Mouse (Mus musculus) T-helper 2 cell (primary cell): ENCODE measurements around the gene Ankdd1a.

Experiments
- in situ Hi-C: fragments of 300-600 bp; cut with MboI, MseI; formaldehyde crosslinking; loops from one replicate; pipeline ENCODE4 v1.15.1; 2025; ENCODE audit warnings: high pct_unique_total_duplicates

The Ankdd1a gene

GRCm38 (mm10) chr9:65545635-65546412 lies 25.8 kb upstream of the Ankdd1a start:
- in situ Hi-C loops: no loop called here

DNA sequence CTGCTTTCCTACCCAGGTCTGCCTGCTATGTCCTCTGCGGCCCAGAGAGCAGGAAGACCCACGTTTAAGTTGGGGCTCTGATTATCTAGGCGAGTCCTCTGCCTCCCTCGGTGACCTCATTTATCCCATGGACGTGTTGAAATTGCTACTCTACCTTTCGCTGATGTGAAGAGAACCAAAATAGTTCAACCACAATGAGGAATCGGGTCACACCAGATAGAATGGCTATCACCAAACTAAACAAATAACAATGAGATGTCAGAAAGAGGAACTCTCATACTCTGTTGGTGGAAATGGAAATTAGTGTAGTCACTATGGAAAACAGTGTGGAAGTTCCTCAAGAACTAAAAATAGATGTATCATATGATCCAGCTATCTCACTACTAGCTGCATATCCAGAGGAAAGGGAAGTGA lies 22.1 kb upstream of the Ankdd1a start:
- in situ Hi-C loops: loop anchor here (5.0 kb wide), 1 partner anchor 35 kb away; no protein-coding TSS in a partner anchor

DNA sequence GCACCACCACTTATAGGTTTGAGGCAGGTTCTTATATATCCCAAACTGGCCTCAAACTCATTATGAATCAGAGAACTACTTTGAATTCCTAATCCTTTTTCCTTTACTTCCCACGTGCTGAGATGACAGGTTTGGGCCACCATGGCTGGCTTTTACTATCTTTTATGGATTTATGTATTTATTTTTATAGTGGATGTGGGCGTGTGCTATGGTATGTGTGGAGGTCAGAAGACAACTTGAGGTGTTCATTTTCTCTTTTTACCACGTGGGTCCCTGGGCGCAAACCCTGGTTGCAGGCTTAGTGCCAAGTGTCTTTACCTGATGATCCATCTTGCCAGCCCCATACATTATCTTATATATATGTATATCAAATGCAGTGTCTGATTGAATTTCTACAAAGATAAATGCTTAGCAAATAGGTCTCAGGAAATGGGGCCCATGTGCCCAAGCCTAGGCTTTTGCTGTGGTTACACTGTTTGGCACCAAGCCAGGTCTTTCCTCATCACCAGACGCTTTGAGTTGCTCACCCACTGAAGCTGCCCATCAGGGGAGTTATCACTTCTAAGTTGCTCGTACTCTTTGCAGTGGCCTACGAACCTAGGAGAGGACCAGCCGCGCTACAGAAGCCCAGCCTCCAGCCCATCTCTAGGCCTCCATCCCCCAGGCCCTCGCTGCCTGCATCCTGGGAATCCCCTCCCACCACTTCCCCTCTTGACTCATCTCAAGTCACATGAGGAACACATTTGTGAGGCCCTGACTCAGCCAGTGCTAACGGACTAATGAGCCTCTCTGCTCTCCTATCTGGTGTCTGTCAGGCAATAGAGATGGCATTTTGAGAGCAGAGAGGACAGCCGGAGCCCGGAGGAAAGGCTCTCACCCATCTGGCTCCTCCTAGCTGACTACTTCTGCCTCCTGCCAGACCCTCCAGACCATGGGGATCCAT lies 21.4 kb upstream of the Ankdd1a start:
- in situ Hi-C loops: loop anchor here (5.0 kb wide), 1 partner anchor 36 kb away; no protein-coding TSS in a partner anchor

- in situ Hi-C loops: loop anchor here (5.0 kb wide), 1 partner anchor 38 kb away; no protein-coding TSS in a partner anchor
These were observed 19.7 kb upstream of the Ankdd1a start for GRCm38 (mm10) chr9:65539697-65540096.

DNA sequence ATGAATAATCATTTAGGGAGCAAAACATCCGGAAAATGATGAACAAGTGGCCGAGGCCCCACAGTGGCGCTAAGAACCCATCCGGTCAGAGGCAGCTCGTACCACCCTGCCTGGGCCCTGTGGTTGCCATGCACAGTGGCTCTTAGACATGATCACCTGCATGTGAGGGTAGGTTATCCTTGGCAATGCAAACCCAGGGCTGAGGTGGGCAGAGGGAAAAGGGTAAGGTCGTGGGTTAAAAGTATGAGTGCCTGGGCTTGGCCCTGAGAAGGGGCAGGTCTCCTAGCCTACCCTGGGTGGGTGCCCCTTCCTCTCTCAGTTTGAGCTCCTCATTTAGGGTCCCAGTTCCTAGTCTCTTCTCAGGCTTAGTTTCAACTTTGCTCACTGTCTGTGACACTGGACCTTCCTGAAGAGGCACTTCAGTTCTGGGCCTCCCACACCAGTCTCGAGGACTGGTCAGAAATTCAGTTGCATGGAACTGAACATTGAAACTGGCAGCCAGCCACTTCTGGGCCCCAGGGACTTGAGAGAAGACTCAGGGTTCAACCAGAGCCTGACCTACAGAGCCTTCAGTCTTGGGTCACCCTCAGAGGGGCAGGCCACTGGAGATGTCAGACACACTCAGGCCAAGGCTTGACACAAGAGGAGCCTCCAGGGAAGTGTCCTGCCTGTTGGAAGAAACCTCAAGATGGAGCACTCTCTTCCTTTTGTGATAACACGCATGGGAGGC lies 18.1 kb upstream of the Ankdd1a start:
- in situ Hi-C loops: no loop called here

DNA sequence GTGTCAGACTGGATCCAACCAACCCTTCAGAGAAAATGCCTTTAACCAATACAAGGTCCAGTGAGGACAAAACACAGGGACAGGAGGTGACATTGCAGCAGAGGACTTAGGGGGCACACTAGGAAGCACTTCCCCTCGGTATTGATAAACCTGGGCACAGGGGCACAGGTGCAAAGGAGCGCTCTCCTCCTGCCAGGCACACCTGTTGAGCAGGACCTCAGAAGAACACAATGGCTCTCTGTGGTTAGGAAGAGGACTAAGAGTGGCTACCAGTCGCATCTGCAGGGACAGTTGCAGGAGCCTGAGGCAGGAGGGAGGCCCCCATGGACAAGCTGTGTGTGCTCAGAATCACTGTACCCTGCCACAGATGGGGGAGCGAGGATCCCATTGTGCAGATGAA lies 16.5 kb upstream of the Ankdd1a start:
- in situ Hi-C loops: no loop called here

DNA sequence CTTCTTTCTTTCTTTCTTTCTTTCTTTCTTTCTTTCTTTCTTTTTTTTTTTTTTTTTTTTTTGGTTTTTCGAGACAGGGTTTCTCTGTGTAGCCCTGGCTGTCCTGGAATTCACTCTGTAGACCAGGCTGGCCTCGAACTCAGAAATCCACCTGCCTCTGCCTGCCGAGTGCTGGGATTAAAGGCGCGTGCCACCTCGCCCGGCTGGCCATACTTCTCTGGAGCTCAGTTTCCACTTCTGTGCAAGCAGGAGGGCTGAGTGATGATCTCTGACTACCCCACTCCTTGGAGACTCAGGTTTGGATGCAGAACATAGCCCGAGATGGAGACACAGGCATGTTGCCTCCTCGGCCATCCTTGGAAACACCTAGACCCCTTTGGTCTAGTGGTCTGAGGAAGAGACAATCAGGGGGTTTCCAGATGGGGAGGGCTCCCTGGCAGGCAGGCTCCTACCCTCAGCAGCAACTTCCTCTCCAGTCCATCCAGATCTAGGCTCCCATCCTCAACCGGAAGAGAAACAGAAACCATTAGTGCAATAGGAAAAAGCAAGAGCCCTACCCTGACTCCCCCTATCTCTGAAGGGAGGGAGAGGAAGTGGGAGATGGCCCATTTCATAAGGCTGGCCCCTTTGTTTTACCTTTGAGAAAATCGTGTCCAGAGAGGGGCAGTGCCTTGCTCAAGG lies 15.9 kb upstream of the Ankdd1a start:
- in situ Hi-C loops: no loop called here

DNA sequence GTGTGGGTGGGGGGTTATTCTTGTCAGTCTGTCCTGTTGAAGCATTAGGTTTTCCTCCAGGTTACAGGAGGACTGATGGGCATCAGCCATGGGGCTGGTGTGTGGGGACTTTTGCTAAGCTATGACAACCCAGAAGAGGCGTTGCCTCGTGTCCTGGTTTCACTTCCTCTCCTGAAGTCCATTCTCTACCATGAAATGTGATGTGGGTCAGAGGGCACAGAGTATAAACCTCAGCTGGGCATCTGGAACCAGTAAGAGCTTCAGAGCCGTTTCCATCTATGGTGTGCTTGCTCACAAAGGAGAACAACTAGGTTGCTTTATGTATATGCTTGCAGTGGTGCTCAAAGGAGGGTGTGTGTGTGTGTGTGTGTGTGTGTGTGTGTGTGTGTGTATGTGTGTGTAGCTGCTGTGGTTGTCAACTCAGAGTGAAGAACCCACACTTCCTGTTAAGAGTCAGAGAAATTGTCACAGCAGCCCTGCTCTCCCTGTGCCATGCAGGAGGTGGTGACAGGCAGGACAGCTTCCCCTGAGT lies 15.3 kb upstream of the Ankdd1a start:
- in situ Hi-C loops: no loop called here

- in situ Hi-C loops: no loop called here
These were observed 14.1 kb upstream of the Ankdd1a start for GRCm38 (mm10) chr9:65534111-65534510.

DNA sequence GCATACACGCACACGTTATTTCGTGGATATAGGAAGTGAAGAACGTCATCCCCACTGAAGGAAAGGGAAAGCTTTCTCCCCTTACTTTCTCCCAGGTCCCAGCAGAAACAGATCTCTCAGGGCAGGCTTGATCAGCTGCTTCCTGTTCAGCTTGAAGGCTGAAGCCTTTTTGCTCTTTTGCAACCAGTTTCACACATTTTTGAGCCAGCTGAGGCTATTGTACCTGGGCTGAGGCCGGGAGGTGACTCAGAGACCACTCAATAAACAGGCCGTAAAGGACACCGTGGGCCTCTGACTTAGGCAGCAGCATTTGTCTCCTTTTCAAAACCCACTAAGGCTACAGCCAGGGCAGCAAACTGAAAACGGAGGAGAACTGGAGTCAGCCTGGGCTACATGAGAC lies 13.0 kb upstream of the Ankdd1a start:
- in situ Hi-C loops: no loop called here

- in situ Hi-C loops: no loop called here
These were observed 11.3 kb upstream of the Ankdd1a start for GRCm38 (mm10) chr9:65531283-65531682.

- in situ Hi-C loops: no loop called here
These were observed 9.7 kb upstream of the Ankdd1a start for GRCm38 (mm10) chr9:65529659-65530058.

GRCm38 (mm10) chr9:65528417-65529038 lies 8.5 kb upstream of the Ankdd1a start:
- in situ Hi-C loops: no loop called here

- in situ Hi-C loops: no loop called here
These were observed 5.6 kb upstream of the Ankdd1a start for GRCm38 (mm10) chr9:65525445-65526195.

DNA sequence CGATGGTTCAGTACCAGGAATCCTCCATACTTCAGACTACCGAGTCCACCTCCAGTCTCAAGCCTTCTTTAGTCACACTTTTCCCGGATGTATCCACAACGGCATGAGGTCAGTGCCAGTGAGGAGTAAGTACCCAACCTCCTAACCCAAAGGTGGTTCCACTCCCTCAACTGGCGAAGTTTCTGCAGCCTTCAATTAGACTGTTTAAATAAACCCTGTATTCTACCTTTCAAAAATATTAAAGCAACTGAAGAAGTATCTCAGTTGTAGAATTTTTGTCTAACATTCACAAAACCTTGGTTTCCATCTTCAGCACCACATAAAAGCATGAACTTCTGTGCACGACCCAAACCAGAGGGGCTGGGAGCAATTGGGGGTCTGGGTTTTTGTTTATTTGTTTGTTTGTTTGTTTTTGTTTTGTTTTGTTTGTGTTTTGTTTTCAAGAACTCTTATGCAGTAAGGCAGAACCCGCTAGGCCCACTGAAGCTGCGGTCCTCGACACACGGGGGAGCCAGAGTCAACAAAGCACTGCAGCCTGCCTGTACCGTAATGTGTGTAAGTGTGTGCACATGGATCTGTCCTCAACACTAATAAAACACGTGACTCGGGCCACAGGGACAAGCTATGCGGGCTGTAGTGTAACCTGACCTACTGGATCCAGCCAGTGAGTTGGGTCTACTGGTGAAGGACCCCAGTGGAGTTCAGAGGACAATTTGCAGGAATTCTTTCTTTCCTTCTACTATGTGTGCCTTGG lies 3.8 kb upstream of the Ankdd1a start:
- in situ Hi-C loops: loop anchor here (5.0 kb wide), 2 partner anchors 64 to 139 kb away; partner anchors contain the start of gene Pif1

DNA sequence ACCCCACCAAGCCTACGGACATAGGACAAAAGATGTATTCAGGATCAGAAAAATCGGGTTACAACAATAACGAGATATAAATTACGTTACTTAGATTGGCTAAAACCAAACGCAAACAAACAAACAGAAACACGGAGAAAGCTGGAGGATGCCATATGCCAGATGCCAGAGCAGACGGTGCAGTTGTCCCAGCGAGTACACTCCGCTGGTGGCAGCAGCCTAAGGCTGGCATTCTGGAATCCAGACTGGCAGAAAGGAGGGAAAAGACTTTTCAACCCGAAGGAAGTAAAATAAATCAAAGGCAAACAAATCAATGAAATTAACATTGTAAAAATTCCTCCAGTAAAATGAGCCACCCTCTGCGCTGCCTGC lies 498 bp upstream of the Ankdd1a start:
- in situ Hi-C loops: loop anchor here (5.0 kb wide), 2 partner anchors 67 to 142 kb away; partner anchors contain the start of gene Pif1

DNA sequence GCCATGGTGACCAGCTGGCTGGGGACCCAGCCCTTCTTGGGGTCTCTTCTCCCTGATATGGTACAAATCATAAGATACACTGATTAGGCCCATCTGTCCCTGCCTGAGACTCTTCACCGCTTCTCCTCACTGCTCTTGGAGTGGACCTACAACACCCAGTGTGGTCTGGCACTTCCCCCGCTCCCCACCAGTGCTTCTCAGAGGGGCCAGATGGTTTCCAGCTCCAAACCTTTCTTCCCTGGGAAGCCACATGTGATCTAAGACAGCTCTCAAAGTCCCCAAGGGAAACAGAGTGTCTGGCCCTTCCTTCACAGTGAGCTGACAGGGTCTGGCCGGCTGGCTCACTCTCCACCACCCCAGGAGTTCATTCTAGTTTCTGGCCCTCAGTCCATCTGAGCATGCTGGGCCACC lies 5.1 kb downstream of the Ankdd1a start:
- in situ Hi-C loops: loop anchor here (10.0 kb wide), 1 partner anchor 890 kb away; no protein-coding TSS in a partner anchor

GRCm38 (mm10) chr9:65514431-65514830 lies 5.6 kb downstream of the Ankdd1a start:
- in situ Hi-C loops: loop anchor here (10.0 kb wide), 1 partner anchor 890 kb away; no protein-coding TSS in a partner anchor

GRCm38 (mm10) chr9:65512520-65512919 lies 7.5 kb downstream of the Ankdd1a start:
- in situ Hi-C loops: loop anchor here (10.0 kb wide), 1 partner anchor 888 kb away; no protein-coding TSS in a partner anchor
